Mouse (Mus musculus) liver, embryonic 11.5 days (tissue): ENCODE results near the gene Zc3h7b. TPM values are rescaled to one million over a fixed set of nuclear protein-coding genes. Genes with fewer than 3 reads are reported as not detected.

ENCODE experiments used
- ATAC-seq: fragments of 200-750 bp; cut with Nextera tagmentation; replicated peaks from 2 replicates; pipeline ENCODE4 v1.8.0; 2017; ENCODE audit warnings: moderate number of reproducible peaks, mild to moderate bottlenecking, moderate TSS enrichment, moderate library complexity; ENCODE audit not compliant: low FRiP score
- DNase-seq: peaks from one replicate; pipeline ENCODE4 v3.0.0-alpha.2; 2017; ENCODE audit warnings: low spot score
- H3K27ac ChIP-seq: fragments of 300-500 bp; sonication (generic); 2 replicates; pipeline ENCODE4 v1.5.1; 2014; ENCODE audit warnings: mild to moderate bottlenecking, low read depth, low read length, control low read depth
- H3K27me3 ChIP-seq: fragments of 300-500 bp; sonication (generic); replicated peaks from 2 replicates; pipeline ENCODE4 v1.6.1; 2014; ENCODE audit warnings: low read length, mixed read lengths; ENCODE audit not compliant: control insufficient read depth, insufficient read depth
- H3K36me3 ChIP-seq: fragments of 300-500 bp; sonication (generic); 2 replicates; pipeline ENCODE4 v1.6.1; 2014; ENCODE audit warnings: mild to moderate bottlenecking, low read length, moderate library complexity, mixed read lengths; ENCODE audit not compliant: control insufficient read depth, insufficient read depth
- H3K4me1 ChIP-seq: fragments of 300-500 bp; sonication (generic); replicated peaks from 2 replicates; pipeline ENCODE4 v1.6.1; 2014; ENCODE audit warnings: low read length, mixed read lengths; ENCODE audit not compliant: control insufficient read depth, insufficient read depth
- H3K4me2 ChIP-seq: fragments of 300-500 bp; sonication (generic); 2 replicates; pipeline ENCODE4 v1.6.1; 2014; ENCODE audit warnings: mild to moderate bottlenecking, control low read depth, moderate library complexity
- H3K4me3 ChIP-seq: fragments of 300-500 bp; sonication (generic); 2 replicates; pipeline ENCODE4 v1.5.1; 2014; ENCODE audit warnings: low read depth, low read length, control low read depth
- H3K9ac ChIP-seq: fragments of 300-500 bp; sonication (generic); 2 replicates; pipeline ENCODE4 v1.6.1; 2014; ENCODE audit warnings: low read depth, low read length, control low read depth
- H3K9me3 ChIP-seq: fragments of 300-500 bp; sonication (generic); 2 replicates; pipeline ENCODE4 v1.6.1; 2016; ENCODE audit warnings: low read length, inconsistent platforms, mixed read lengths; ENCODE audit not compliant: control insufficient read depth
- WGBS: fragments of 180-500 bp; shearing (Covaris S2); extraction: QIAGEN DNeasy Blood & Tissue Kit; methylation state at CpG from one replicate; pipeline ENCODE4 v1.1.7; 2014; 5-methylcytosine and 5-hydroxymethylcytosine counted together
- polyA plus RNA-seq: library from polyadenylated mRNA; unstranded; fragments of >200 nt; fragmentation: Nextera tagmentation; extraction: Ambion mirVana; gene quantifications from 2 replicates; pipeline ENCODE4 v1.2.1, GENCODE M21; 2014

Gene Zc3h7b
- polyA plus RNA-seq, 1 experiment from 2014 or later = 24.2 TPM

DNA sequence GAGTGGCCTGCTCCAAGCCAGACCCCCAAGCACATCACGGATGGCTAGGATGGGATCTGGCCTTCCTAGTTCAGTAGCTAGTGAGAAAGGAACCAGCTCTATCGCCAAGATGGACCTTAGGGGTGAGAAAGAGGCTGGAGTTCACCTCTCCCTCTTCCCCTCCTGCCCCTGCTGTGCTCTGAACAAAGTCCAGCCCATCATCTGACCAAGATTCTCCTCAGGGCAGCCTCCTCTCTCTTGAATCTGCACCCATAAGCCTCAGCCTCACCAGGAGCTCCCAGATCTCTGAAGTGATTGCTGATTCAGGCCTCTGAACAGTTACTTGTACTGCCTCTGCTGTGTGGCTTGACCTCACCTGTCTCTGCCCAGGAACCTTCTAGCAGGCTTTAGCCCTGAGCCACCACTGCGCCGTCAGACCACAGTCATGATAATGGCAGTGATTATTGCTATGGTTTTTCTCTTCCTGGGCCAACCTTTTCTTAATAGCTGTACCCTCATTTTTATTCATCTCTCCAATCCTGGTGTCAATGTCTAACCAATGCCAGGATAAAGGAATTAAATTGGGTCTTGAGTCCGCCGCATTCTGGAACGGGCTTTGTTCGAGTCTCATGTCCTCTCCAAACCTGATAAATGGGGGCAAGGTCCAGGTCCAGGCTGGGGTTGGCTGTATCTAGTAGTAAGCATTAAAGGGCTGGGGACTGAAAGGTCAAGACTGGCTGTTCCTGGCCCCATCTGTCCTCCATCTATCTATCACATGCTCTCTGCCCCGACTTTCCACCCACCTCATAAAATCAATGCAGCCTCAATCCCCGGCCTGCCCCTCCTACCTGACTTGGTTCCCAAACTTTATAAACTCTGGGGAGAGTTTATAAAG is 90.4 kb downstream of the Zc3h7b start:
- H3K9ac ChIP-seq = no peak overlapping the region; the same call in 1 of the 2 replicates
- DNase-seq (no peak), ATAC-seq (no peak)
- WGBS = 54% methylated on average over 10 of the region's 10 CpGs
- no peak overlapping the region for H3K27ac ChIP-seq
- no peak overlapping the region for H3K4me3 ChIP-seq
- H3K27me3 ChIP-seq = no peaks in the 10 kb centered on the region; the same call in 1 of the 2 replicates
- peaks cover 15% of the 10 kb centered on the region for H3K4me1 ChIP-seq
- H3K36me3 ChIP-seq = no peaks in the 10 kb centered on the region
- peak overlapping the region; percentile 67 for H3K4me2 ChIP-seq
- no peaks in the 10 kb centered on the region for H3K9me3 ChIP-seq

DNA sequence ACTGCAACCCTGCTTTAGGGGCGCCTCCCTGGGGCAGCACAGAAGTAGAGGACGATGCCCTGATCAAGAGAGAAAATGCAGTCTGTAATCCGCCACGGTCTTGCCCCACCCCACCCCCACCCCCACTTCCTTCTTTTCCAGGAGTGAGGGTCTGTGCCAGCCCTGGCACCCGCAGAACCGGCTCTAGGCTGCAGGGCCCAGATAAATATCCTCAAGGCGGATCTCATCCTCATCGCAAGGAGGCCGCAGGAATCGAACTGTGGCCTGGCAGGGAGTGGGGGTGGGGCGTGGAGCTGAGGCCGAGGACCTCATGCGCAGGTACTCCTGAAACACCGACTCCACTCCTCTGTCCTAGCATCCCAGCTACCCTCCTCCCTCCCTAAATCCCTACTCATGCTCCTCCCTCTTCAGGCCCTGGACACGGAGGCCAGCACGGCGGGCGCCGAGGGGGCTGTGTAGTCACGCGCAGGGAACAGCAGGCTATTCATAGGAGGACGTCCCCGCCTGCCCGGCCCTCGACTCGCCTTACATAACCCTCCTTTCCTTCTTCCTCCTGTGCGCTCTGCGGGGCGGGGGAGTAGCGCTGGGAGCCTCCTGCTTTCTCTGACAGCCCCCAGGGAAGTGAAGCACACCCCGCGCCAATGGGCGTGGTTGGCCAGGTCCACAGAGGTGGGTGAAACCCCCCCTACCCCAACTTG is 91.4 kb downstream of the Zc3h7b start:
- Histone ChIP-seq H3K4me3 (peak overlapping the region; percentile 37), H3K9me3 (no peaks in the 10 kb centered on the region), H3K27ac (no peak overlapping the region; the same call in 1 of the 2 replicates), H3K27me3 (no peaks in the 10 kb centered on the region; the same call in 1 of the 2 replicates), H3K4me2 (peak overlapping the region; percentile 67), H3K4me1 (peaks cover 15% of the 10 kb centered on the region), H3K9ac (peak overlapping the region; percentile 48), H3K36me3 (no peaks in the 10 kb centered on the region)
- DNase-seq (peak; percentile 60), ATAC-seq (peak; percentile 46)
- 3% methylated on average over 33 of the region's 33 CpGs for WGBS

DNA sequence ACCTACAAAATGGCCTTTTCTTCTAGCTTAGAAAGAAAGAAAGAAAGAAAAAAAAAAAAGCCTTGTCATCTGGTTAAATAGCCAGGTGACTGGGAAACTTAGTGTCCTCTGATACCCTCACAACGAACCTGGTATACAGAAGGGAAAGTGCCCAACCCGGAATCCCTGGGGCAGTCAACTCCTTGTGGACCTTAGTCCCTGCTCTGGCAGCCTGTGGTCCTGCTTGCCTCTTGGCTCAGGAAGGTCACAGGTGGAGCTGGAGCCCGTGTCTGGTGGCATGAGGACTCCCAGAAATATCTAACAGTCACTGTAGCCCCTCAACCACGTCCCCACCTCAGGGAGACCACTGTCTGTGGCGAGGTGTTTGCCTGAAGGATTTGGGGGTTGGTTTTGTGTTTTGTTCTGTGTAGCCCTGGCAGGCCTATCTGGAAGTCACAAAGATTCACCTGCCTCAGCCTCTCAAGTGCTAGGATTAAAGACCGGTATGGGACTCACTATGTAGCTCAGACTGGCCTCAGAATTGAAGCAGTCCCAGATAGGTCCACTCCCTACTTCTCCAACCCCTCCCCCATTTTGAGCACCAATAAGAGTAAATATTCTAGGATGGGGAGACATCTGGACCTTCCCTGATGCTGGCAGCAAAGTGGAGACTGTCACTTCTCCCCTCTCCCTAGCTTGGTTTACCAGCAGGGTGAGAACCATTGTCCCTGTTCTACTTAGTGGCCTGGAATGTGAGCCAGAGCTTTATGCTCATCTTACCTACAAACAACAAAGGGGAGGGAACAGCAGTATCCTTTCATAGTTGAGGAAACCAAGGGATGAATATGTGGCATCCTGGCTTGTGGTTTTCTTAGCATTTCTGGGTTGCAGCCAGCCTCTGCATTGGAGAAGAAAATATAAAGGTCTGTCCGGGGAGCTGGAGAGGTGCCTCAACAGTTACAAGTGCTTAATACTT is 92.4 kb downstream of the Zc3h7b start:
- Histone ChIP-seq H3K9ac (no peak overlapping the region), H3K9me3 (no peaks in the 10 kb centered on the region), H3K27me3 (no peaks in the 10 kb centered on the region; the same call in 1 of the 2 replicates), H3K4me3 (no peak overlapping the region; the same call in 1 of the 2 replicates), H3K4me2 (peak overlapping the region; percentile 67), H3K4me1 (peaks cover 15% of the 10 kb centered on the region), H3K36me3 (no peaks in the 10 kb centered on the region), H3K27ac (no peak overlapping the region)
- DNase-seq (no peak), ATAC-seq (no peak)
- WGBS = 59% methylated on average over 7 of the region's 7 CpGs

GRCm38 (mm10) chr15:81838554-81839235 is 93.8 kb downstream of the Zc3h7b start:
- peaks cover 14% of the 10 kb centered on the region for H3K4me1 ChIP-seq
- H3K9ac ChIP-seq = no peak overlapping the region
- no peak overlapping the region for H3K27ac ChIP-seq
- no peak overlapping the region for H3K4me2 ChIP-seq
- no peaks in the 10 kb centered on the region; the same call in 1 of the 2 replicates for H3K27me3 ChIP-seq
- H3K4me3 ChIP-seq = no peak overlapping the region
- no peak for ATAC-seq
- 70% methylated on average over 14 of the region's 14 CpGs for WGBS
- H3K36me3 ChIP-seq = no peaks in the 10 kb centered on the region
- H3K9me3 ChIP-seq = no peaks in the 10 kb centered on the region
- DNase-seq = no peak

DNA sequence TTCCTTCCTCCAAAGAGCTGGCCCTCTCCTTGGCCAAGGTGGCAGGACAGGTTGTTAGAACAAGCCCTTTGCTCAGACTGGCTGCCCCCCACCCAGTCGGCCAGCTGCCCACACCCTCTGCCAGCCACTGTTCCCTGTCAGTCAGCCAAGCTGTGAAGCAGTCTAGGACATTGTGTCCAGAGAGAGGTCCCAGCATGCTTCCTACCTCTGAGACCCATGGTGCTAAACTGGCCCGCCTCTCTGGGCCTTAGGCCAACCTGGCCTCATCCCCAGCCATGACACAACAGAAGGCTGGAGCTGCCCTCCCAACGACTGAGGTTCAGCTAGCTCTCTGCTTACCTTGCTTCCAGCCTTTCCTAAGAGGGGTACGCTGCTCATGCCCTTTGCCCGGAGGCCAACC is 94.8 kb downstream of the Zc3h7b start:
- 76% methylated on average over 5 of the region's 5 CpGs for WGBS
- H3K27ac ChIP-seq = no peak overlapping the region
- no peak overlapping the region for H3K4me3 ChIP-seq
- H3K9ac ChIP-seq = no peak overlapping the region
- peaks cover 12% of the 10 kb centered on the region for H3K4me1 ChIP-seq
- H3K9me3 ChIP-seq = no peaks in the 10 kb centered on the region
- no peaks in the 10 kb centered on the region; the same call in 1 of the 2 replicates for H3K27me3 ChIP-seq
- no peak for DNase-seq
- no peak for ATAC-seq
- no peaks in the 10 kb centered on the region for H3K36me3 ChIP-seq
- no peak overlapping the region for H3K4me2 ChIP-seq

- no peaks in the 10 kb centered on the region; the same call in 1 of the 2 replicates for H3K27me3 ChIP-seq
- no peak overlapping the region for H3K4me3 ChIP-seq
- H3K36me3 ChIP-seq = no peaks in the 10 kb centered on the region
- no peak overlapping the region for H3K9ac ChIP-seq
- ATAC-seq = no peak
- DNase-seq = no peak
- no peak overlapping the region for H3K4me2 ChIP-seq
- H3K9me3 ChIP-seq = no peaks in the 10 kb centered on the region
- peaks cover 12% of the 10 kb centered on the region for H3K4me1 ChIP-seq
- H3K27ac ChIP-seq = no peak overlapping the region
- 92% methylated on average over 7 of the region's 7 CpGs for WGBS
Measured at GRCm38 (mm10) chr15:81840306-81840705, 95.4 kb downstream of the Zc3h7b start.

GRCm38 (mm10) chr15:81842275-81842674 is 97.4 kb downstream of the Zc3h7b start:
- WGBS = 80% methylated on average over 7 of the region's 7 CpGs
- no peak for DNase-seq
- ATAC-seq = no peak
- no peaks in the 10 kb centered on the region for H3K27me3 ChIP-seq
- no peaks in the 10 kb centered on the region for H3K36me3 ChIP-seq
- H3K4me2 ChIP-seq = no peak overlapping the region
- no peaks in the 10 kb centered on the region for H3K9me3 ChIP-seq
- H3K9ac ChIP-seq = no peak overlapping the region
- H3K4me1 ChIP-seq = 0 out of 2 replicates have a peak, but pooled peaks cover 5% of the 10 kb centered on the region
- no peak overlapping the region for H3K27ac ChIP-seq
- no peak overlapping the region for H3K4me3 ChIP-seq
